Mouse (Mus musculus) forebrain, embryonic 11.5 days (tissue): ENCODE results near the gene Zbtb38. TPM values are rescaled to one million over a fixed set of nuclear protein-coding genes. Genes with fewer than 3 reads are reported as not detected.

Experiments
- polyA plus RNA-seq: library from polyadenylated mRNA; unstranded; fragments of >200 nt; fragmentation: Nextera tagmentation; extraction: Ambion mirVana; gene quantifications from 2 replicates; pipeline ENCODE4 v1.2.1, GENCODE M21; 2014

Zbtb38 gene
- polyA plus RNA-seq, 1 experiment from 2014 or later = 10.5 TPM

Other genes starting within 250 kb of the Zbtb38 start
- gene Gm28729, start 227.6 kb downstream of the Zbtb38 start, polyA plus RNA-seq = not detected in 2 replicates
- 15.8 and 16.9 TPM in 2 replicates for gene Rasa2, start 121.2 kb downstream of the Zbtb38 start, polyA plus RNA-seq
- gene Pxylp1, start 139.8 kb upstream of the Zbtb38 start, polyA plus RNA-seq = 34.0 and 39.0 TPM in 2 replicates